Mouse (Mus musculus) adrenal gland, postnatal 0 days (tissue): Measurements from ENCODE around the gene Olfr1318. TPM values are rescaled to one million over a fixed set of nuclear protein-coding genes. Genes with fewer than 3 reads are reported as not detected.

Source experiments
- polyA plus RNA-seq: library from polyadenylated mRNA; unstranded; fragments of >200 nt; fragmentation: Nextera tagmentation; extraction: Ambion mirVana; gene quantifications from 2 replicates; pipeline ENCODE4 v1.2.1, GENCODE M21; 2015

The Olfr1318 gene
- polyA plus RNA-seq: 0.03 TPM in 1 of 2 replicates, not detected in the other

DNA sequence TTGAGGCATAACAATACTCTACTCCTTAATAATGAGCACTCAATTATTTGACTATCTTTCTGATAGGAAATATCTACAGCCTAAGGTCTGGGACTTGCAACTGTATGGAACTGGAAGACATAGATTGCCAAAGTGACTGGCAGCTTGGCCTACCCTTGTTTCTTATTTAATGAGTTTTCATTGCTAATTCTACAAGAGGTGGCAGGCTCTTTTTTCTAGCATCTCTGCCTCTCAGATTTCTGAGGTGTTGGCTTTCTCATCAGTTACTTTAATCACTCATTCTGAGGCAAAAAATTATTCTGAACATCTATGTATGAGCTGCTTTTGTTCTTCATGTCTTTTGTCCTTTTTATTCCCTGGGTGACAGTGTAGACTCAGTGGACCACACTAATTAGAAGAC is at the start of gene Olfr1318:
Gene Olfr1318, plus strand, starts transcription at position 301 of the 400 bp plus-strand sequence.

DNA sequence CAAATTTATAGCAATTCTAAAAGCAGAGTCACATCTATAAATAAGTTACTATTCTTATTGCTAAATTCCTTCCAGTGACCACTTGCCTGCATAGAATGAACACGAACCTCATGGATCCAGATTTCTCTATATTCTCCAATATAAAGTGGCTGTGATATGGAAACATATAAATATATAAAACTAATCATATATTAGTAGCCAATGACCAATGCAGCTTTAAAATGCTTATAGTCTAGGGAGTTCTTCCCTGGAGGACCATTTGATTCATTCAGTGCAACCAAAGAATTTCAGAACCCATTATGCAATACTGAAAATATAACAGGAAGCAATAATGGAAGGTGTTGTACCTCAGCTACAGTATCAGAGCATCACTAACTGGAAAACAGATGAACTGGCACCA is 38.7 kb upstream of the Olfr1318 start, which contains the start of gene Olfr1315-ps1:
Gene Olfr1315-ps1, minus strand, starts transcription at position 101 of the 400 bp plus-strand sequence.

DNA sequence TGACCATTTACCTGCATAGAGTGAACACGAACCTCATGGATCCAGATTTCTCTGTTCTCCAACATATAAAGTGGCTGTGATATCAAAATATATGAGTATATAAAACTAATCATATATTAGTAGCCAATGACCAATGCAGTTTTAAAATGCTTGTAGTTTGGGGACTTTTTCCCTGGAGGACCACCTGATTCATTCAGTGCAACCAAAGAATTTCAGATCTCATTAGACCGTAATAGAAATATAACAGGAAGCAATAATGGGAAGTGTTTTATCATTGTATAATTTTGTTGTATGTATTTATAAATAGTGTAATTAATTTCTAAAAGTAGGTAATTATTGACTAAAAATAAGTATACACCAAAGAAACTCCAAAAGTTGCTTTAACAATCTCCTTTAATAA is 19.1 kb upstream of the Olfr1318 start, which contains the start of gene Olfr1316:
Gene Olfr1316, minus strand, starts transcription at position 101 of the 400 bp plus-strand sequence.

GRCm38 (mm10) chr2:112140029-112140428 is 14.0 kb upstream of the Olfr1318 start, which contains the start of gene Olfr1317:
Olfr1317 (plus strand) TSS chr2:112140329.

Other genes starting within 250 kb of the Olfr1318 start
- gene Olfr1306, start 237.9 kb upstream of the Olfr1318 start, polyA plus RNA-seq: not detected in 2 replicates
- gene Olfr1307, start 204.8 kb upstream of the Olfr1318 start, polyA plus RNA-seq: not detected in 2 replicates
- not detected in 2 replicates for gene Olfr1308, start 189.3 kb upstream of the Olfr1318 start, polyA plus RNA-seq
- not detected in 2 replicates for gene Olfr1309, start 163.9 kb upstream of the Olfr1318 start, polyA plus RNA-seq
- gene Olfr1310, start 141.5 kb upstream of the Olfr1318 start, polyA plus RNA-seq: not detected in 2 replicates
- gene Olfr1311, start 129.8 kb upstream of the Olfr1318 start, polyA plus RNA-seq: not detected in 2 replicates
- gene Olfr1312, start 104.0 kb upstream of the Olfr1318 start, polyA plus RNA-seq: not detected in 2 replicates
- gene Olfr1313, start 76.4 kb upstream of the Olfr1318 start, polyA plus RNA-seq: not detected in 2 replicates
- not detected in 2 replicates for gene Olfr1314, start 57.4 kb upstream of the Olfr1318 start, polyA plus RNA-seq
- gene Olfr1315-ps1, start 38.8 kb upstream of the Olfr1318 start, polyA plus RNA-seq: not detected in 2 replicates
- gene Olfr1316, start 19.2 kb upstream of the Olfr1318 start, polyA plus RNA-seq: not detected in 2 replicates
- gene Olfr1317, start 13.9 kb upstream of the Olfr1318 start, polyA plus RNA-seq: not detected in 2 replicates
- gene Lpcat4, start 85.3 kb downstream of the Olfr1318 start, polyA plus RNA-seq: 6.7 and 9.5 TPM in 2 replicates
- 0.05 TPM in 1 of 2 replicates, not detected in the other for gene Nutm1, start 105.1 kb downstream of the Olfr1318 start, polyA plus RNA-seq
- 337 and 398 TPM in 2 replicates for gene Nop10, start 107.7 kb downstream of the Olfr1318 start, polyA plus RNA-seq
- gene Slc12a6, start 111.6 kb downstream of the Olfr1318 start, polyA plus RNA-seq: 8.2 and 9.0 TPM in 2 replicates
- gene Gm21985, start 112.1 kb downstream of the Olfr1318 start, polyA plus RNA-seq: not detected in 2 replicates
- 143 and 157 TPM in 2 replicates for gene Emc4, start 213.8 kb downstream of the Olfr1318 start, polyA plus RNA-seq
- 24.0 and 25.0 TPM in 2 replicates for gene Katnbl1, start 225.0 kb downstream of the Olfr1318 start, polyA plus RNA-seq